In genomic region chr12:101107722-101108121, GRCm38 (mm10) we compare ENCODE assay signal across 33 mouse cellular contexts.
"Had no signal": no experiment of that assay in that cellular context is flagged by ENCODE, and none has a peak within 500 bp of the region (broad histone marks: within the 10 kb centered on the region; RNA-seq: fewer than 3 reads in every experiment).

No protein-coding gene starts in this region.

- H3K9me3 ChIP-seq: limb, embryonic 10.5 days; limb, embryonic 15.5 days; liver, embryonic 12.5 days; liver, embryonic 13.5 days; liver, embryonic 15.5 days; lung, embryonic 15.5 days; midbrain, embryonic 10.5 days; midbrain, embryonic 12.5 days; midbrain, embryonic 15.5 days; neural tube, embryonic 12.5 days; neural tube, embryonic 13.5 days had no signal

- H3K9ac ChIP-seq: limb, embryonic 12.5 days; limb, embryonic 13.5 days; limb, embryonic 15.5 days; liver, embryonic 12.5 days; liver, embryonic 13.5 days; liver, embryonic 14.5 days; liver, embryonic 15.5 days; liver, postnatal 0 days; lung, embryonic 14.5 days; lung, embryonic 15.5 days; midbrain, embryonic 12.5 days; midbrain, embryonic 13.5 days; midbrain, embryonic 15.5 days; neural tube, embryonic 12.5 days; neural tube, embryonic 13.5 days had no signal

- H3K4me3 ChIP-seq: limb, embryonic 10.5 days; limb, embryonic 12.5 days; limb, embryonic 13.5 days; limb, embryonic 15.5 days; liver, embryonic 12.5 days; liver, embryonic 13.5 days; liver, embryonic 15.5 days; lung, embryonic 15.5 days; megakaryocyte, embryonic 14.5 days; midbrain, embryonic 10.5 days; midbrain, embryonic 12.5 days; midbrain, embryonic 13.5 days; midbrain, embryonic 15.5 days; myocyte; neural tube, embryonic 12.5 days; neural tube, embryonic 13.5 days had no signal

- DNase-seq: left cerebral cortex, postnatal 4 days; liver; liver, embryonic 13.5 days; liver, postnatal 0 days; lung, adult 18-20 months; lung, adult 2 months; lung, embryonic 14.5 days; lung, postnatal 10 days; lung, postnatal 14 days; lung, postnatal 36 days; lung, postnatal 4 days; midbrain, embryonic 14.5 days had no signal

- H3K4me1 ChIP-seq: limb, embryonic 13.5 days; liver, embryonic 12.5 days; liver, embryonic 13.5 days; liver, embryonic 15.5 days; lung, embryonic 15.5 days; megakaryocyte, embryonic 14.5 days; midbrain, embryonic 10.5 days; midbrain, embryonic 12.5 days; midbrain, embryonic 13.5 days; midbrain, embryonic 15.5 days; neural tube, embryonic 12.5 days; neural tube, embryonic 13.5 days had no signal

- H3K27ac ChIP-seq: limb, embryonic 10.5 days; limb, embryonic 12.5 days; limb, embryonic 13.5 days; limb, embryonic 15.5 days; liver, embryonic 12.5 days; liver, embryonic 13.5 days; liver, embryonic 14.5 days; liver, embryonic 15.5 days; lung, embryonic 15.5 days; macrophage; midbrain, embryonic 10.5 days; midbrain, embryonic 12.5 days; midbrain, embryonic 13.5 days; midbrain, embryonic 15.5 days; neural tube, embryonic 12.5 days; neural tube, embryonic 13.5 days had no signal

- ATAC-seq: liver, embryonic 12.5 days; liver, postnatal 0 days; lung, postnatal 0 days; midbrain, embryonic 13.5 days; midbrain, embryonic 15.5 days; midbrain, embryonic 16.5 days had no signal

- H3K27me3 ChIP-seq: limb, embryonic 12.5 days; limb, embryonic 13.5 days; limb, embryonic 15.5 days; liver, embryonic 13.5 days; liver, embryonic 15.5 days; lung, embryonic 15.5 days; midbrain, embryonic 12.5 days; midbrain, embryonic 13.5 days; midbrain, embryonic 15.5 days; neural tube, embryonic 12.5 days; neural tube, embryonic 13.5 days had no signal

- H3K4me2 ChIP-seq: limb, embryonic 12.5 days; limb, embryonic 13.5 days; limb, embryonic 15.5 days; liver, embryonic 11.5 days; liver, embryonic 12.5 days; liver, embryonic 13.5 days; liver, embryonic 15.5 days; lung, embryonic 14.5 days; lung, embryonic 15.5 days; midbrain, embryonic 11.5 days; midbrain, embryonic 12.5 days; midbrain, embryonic 13.5 days; midbrain, embryonic 15.5 days; neural tube, embryonic 12.5 days; neural tube, embryonic 13.5 days had no signal

- H3K36me3 ChIP-seq: limb, embryonic 10.5 days; limb, embryonic 12.5 days; limb, embryonic 13.5 days; limb, embryonic 15.5 days; liver, embryonic 12.5 days; liver, embryonic 13.5 days; liver, embryonic 15.5 days; lung, embryonic 15.5 days; midbrain, embryonic 10.5 days; midbrain, embryonic 12.5 days; midbrain, embryonic 13.5 days; midbrain, embryonic 15.5 days; neural tube, embryonic 12.5 days; neural tube, embryonic 13.5 days had no signal
